Mouse (Mus musculus) intestine, embryonic 15.5 days (tissue): ENCODE data around the gene Spata48. TPM values are rescaled to one million over a fixed set of nuclear protein-coding genes. Genes with fewer than 3 reads are reported as not detected.

Experiments
- ATAC-seq: fragments of 200-750 bp; cut with Nextera tagmentation; 2 replicates; pipeline ENCODE4 v1.8.0; 2017; ENCODE audit warnings: moderate TSS enrichment, moderate library complexity
- H3K27ac ChIP-seq: fragments of 300-500 bp; sonication (generic); 2 replicates; pipeline ENCODE4 v1.5.1; 2015; ENCODE audit warnings: mild to moderate bottlenecking, inconsistent platforms
- H3K27me3 ChIP-seq: fragments of 300-500 bp; sonication (generic); replicated peaks from 2 replicates; pipeline ENCODE4 v1.6.1; 2015; ENCODE audit warnings: inconsistent platforms
- H3K36me3 ChIP-seq: fragments of 300-500 bp; sonication (generic); 2 replicates; pipeline ENCODE4 v1.6.1; 2015; ENCODE audit warnings: inconsistent platforms
- H3K4me1 ChIP-seq: fragments of 300-500 bp; sonication (generic); replicated peaks from 2 replicates; pipeline ENCODE4 v1.6.1; 2015; ENCODE audit warnings: inconsistent platforms
- H3K4me2 ChIP-seq: fragments of 300-500 bp; sonication (generic); replicated peaks from 2 replicates; pipeline ENCODE4 v1.6.1; 2015; ENCODE audit warnings: mild to moderate bottlenecking, inconsistent platforms
- H3K4me3 ChIP-seq: fragments of 300-500 bp; sonication (generic); replicated peaks from 2 replicates; pipeline ENCODE4 v1.5.1; 2015; ENCODE audit warnings: inconsistent platforms
- H3K9ac ChIP-seq: fragments of 300-500 bp; sonication (generic); 2 replicates; pipeline ENCODE4 v1.6.1; 2015; ENCODE audit warnings: inconsistent platforms
- H3K9me3 ChIP-seq: fragments of 300-500 bp; sonication (generic); 2 replicates; pipeline ENCODE4 v1.6.1; 2016; ENCODE audit warnings: inconsistent platforms
- WGBS: fragments of 180-500 bp; shearing (Covaris S2); methylation state at CpG from one replicate; pipeline ENCODE4 v1.1.7; 2015; 5-methylcytosine and 5-hydroxymethylcytosine counted together
- polyA plus RNA-seq: library from polyadenylated mRNA; unstranded; fragments of >200 nt; fragmentation: Nextera tagmentation; extraction: Ambion mirVana; gene quantifications from 2 replicates; pipeline ENCODE4 v1.2.1, GENCODE M21; 2015

The Spata48 gene
- polyA plus RNA-seq, 1 experiment from 2014 or later = 0.98 TPM

- H3K4me1 ChIP-seq = no peaks in the 10 kb centered on the region
Observed at GRCm38 (mm10) chr11:11547597-11548240, 85.8 kb downstream of the Spata48 start.

GRCm38 (mm10) chr11:11555563-11555962, 93.7 kb downstream of the Spata48 start:
- ATAC-seq = no peak
- Histone ChIP-seq H3K27me3 (no peaks in the 10 kb centered on the region), H3K4me2 (no peak overlapping the region), H3K36me3 (no peaks in the 10 kb centered on the region), H3K4me3 (no peak overlapping the region), H3K9ac (no peak overlapping the region), H3K4me1 (no peaks in the 10 kb centered on the region), H3K9me3 (no peaks in the 10 kb centered on the region), H3K27ac (no peak overlapping the region)
- 78% methylated on average over 8 of the region's 8 CpGs for WGBS

More at GRCm38 (mm10) chr11:11547597-11548240, 85.8 kb downstream of the Spata48 start:
- no peaks in the 10 kb centered on the region for H3K36me3 ChIP-seq
- H3K4me2 ChIP-seq = no peak overlapping the region
- H3K4me3 ChIP-seq = no peak overlapping the region
- H3K27ac ChIP-seq = no peak overlapping the region
- H3K27me3 ChIP-seq = no peaks in the 10 kb centered on the region
- no peak overlapping the region for H3K9ac ChIP-seq
- no peaks in the 10 kb centered on the region for H3K9me3 ChIP-seq
- WGBS = 64% methylated on average over 7 of the region's 7 CpGs
- ATAC-seq = no peak

GRCm38 (mm10) chr11:11556186-11556585, 94.3 kb downstream of the Spata48 start:
- Histone ChIP-seq H3K4me3 (no peak overlapping the region), H3K9me3 (no peaks in the 10 kb centered on the region), H3K27ac (no peak overlapping the region), H3K36me3 (no peaks in the 10 kb centered on the region), H3K9ac (no peak overlapping the region), H3K27me3 (no peaks in the 10 kb centered on the region), H3K4me1 (no peaks in the 10 kb centered on the region), H3K4me2 (no peak overlapping the region)
- WGBS = 91% methylated on average over 1 of the region's 1 CpGs
- no peak for ATAC-seq

- Histone ChIP-seq H3K4me3 (no peak overlapping the region), H3K9ac (no peak overlapping the region), H3K27me3 (no peaks in the 10 kb centered on the region), H3K27ac (no peak overlapping the region), H3K4me1 (no peaks in the 10 kb centered on the region), H3K36me3 (no peaks in the 10 kb centered on the region), H3K4me2 (no peak overlapping the region), H3K9me3 (no peaks in the 10 kb centered on the region)
- ATAC-seq = no peak
- WGBS = 41% methylated on average over 11 of the region's 11 CpGs
Observed at GRCm38 (mm10) chr11:11557173-11557967, 95.5 kb downstream of the Spata48 start.

GRCm38 (mm10) chr11:11558662-11559061, 96.8 kb downstream of the Spata48 start:
- Histone ChIP-seq H3K4me1 (no peaks in the 10 kb centered on the region), H3K9me3 (no peaks in the 10 kb centered on the region), H3K4me3 (no peak overlapping the region), H3K27me3 (no peaks in the 10 kb centered on the region), H3K9ac (no peak overlapping the region), H3K36me3 (no peaks in the 10 kb centered on the region), H3K4me2 (no peak overlapping the region), H3K27ac (no peak overlapping the region)
- ATAC-seq = no peak
- WGBS = 79% methylated on average over 3 of the region's 3 CpGs

GRCm38 (mm10) chr11:11559099-11559686, 97.3 kb downstream of the Spata48 start:
- Histone ChIP-seq H3K36me3 (no peaks in the 10 kb centered on the region), H3K9me3 (no peaks in the 10 kb centered on the region), H3K27ac (no peak overlapping the region), H3K4me3 (no peak overlapping the region), H3K9ac (no peak overlapping the region), H3K4me2 (no peak overlapping the region), H3K4me1 (no peaks in the 10 kb centered on the region), H3K27me3 (no peaks in the 10 kb centered on the region)
- ATAC-seq = no peak
- 81% methylated on average over 7 of the region's 7 CpGs for WGBS

GRCm38 (mm10) chr11:11561118-11561517, 99.2 kb downstream of the Spata48 start:
- WGBS = 84% methylated on average over 6 of the region's 6 CpGs

GRCm38 (mm10) chr11:11564266-11565044, 102.6 kb downstream of the Spata48 start:
- WGBS = 72% methylated on average over 7 of the region's 7 CpGs
- ATAC-seq = no peak

More at GRCm38 (mm10) chr11:11561118-11561517, 99.2 kb downstream of the Spata48 start:
- no peak for ATAC-seq
- no peaks in the 10 kb centered on the region for H3K27me3 ChIP-seq
- no peak overlapping the region for H3K4me2 ChIP-seq
- H3K9me3 ChIP-seq = no peaks in the 10 kb centered on the region
- H3K9ac ChIP-seq = no peak overlapping the region
- no peaks in the 10 kb centered on the region for H3K4me1 ChIP-seq
- no peak overlapping the region for H3K4me3 ChIP-seq
- no peak overlapping the region for H3K27ac ChIP-seq
- H3K36me3 ChIP-seq = no peaks in the 10 kb centered on the region

More at GRCm38 (mm10) chr11:11564266-11565044, 102.6 kb downstream of the Spata48 start:
- Histone ChIP-seq H3K27ac (no peak overlapping the region), H3K4me2 (no peak overlapping the region), H3K9me3 (no peaks in the 10 kb centered on the region), H3K4me1 (no peaks in the 10 kb centered on the region), H3K27me3 (no peaks in the 10 kb centered on the region), H3K9ac (no peak overlapping the region), H3K4me3 (no peak overlapping the region), H3K36me3 (no peaks in the 10 kb centered on the region)

Other genes with a start within 250 kb of the Spata48 start
- 0.46 and 0.53 TPM in 2 replicates for gene Zpbp, start 314 bp downstream of the Spata48 start, polyA plus RNA-seq
- gene 4930512M02Rik, start 165.7 kb downstream of the Spata48 start, polyA plus RNA-seq = not detected in 2 replicates
- gene Ikzf1, start 222.9 kb downstream of the Spata48 start, polyA plus RNA-seq = 1.5 and 1.7 TPM in 2 replicates